Mouse (Mus musculus) effector memory CD4-positive, alpha-beta T cell, adult 7 months (primary cell): Measurements from ENCODE around the gene Pnck. TPM values are rescaled to one million over a fixed set of nuclear protein-coding genes. Genes with fewer than 3 reads are reported as not detected.

Experiments used
- polyA plus RNA-seq: library from polyadenylated mRNA; unstranded; fragments of 100-300 nt; shearing (Covaris generic); gene quantifications from one replicate; pipeline ENCODE4 v1.2.1, GENCODE M21; 2017

Gene Pnck
- polyA plus RNA-seq: 2.1 TPM

DNA sequence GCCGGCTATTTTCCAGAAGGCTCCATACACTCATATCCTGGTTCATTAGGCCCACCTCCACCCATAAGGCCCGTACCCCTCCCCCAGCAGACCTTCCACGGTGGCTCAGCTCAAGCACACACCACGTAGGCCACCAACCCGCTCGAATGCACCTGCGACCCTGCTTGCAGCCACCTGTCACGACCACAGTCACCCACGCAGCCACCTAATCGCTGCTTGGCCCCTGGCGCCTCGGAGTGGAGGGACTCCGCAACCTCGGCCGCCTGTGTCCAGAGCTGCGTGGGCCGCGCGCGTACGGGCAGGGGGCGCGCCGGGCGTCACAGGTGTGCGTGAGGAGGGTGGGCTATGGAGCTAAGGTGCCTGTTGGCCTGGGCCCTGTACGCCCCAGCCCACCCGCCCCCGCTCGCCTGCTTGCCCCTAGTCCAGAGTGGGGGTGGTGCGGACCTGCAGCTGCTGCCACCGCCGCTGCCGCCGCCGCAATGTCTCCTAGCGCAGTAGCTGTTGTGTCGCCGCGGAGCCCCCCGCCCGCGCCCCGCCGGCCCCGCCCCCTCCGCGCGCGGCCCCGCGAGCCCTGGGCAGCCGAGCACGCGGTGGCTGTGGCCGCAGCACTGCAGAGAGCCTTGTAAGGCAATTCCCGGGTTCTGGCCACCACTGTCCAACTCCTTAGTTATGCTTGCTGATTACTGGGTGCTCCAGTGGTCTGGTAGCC is at the start of gene Pnck:
Pnck (minus strand) TSS at position 543 of the 709 bp plus-strand sequence.

DNA sequence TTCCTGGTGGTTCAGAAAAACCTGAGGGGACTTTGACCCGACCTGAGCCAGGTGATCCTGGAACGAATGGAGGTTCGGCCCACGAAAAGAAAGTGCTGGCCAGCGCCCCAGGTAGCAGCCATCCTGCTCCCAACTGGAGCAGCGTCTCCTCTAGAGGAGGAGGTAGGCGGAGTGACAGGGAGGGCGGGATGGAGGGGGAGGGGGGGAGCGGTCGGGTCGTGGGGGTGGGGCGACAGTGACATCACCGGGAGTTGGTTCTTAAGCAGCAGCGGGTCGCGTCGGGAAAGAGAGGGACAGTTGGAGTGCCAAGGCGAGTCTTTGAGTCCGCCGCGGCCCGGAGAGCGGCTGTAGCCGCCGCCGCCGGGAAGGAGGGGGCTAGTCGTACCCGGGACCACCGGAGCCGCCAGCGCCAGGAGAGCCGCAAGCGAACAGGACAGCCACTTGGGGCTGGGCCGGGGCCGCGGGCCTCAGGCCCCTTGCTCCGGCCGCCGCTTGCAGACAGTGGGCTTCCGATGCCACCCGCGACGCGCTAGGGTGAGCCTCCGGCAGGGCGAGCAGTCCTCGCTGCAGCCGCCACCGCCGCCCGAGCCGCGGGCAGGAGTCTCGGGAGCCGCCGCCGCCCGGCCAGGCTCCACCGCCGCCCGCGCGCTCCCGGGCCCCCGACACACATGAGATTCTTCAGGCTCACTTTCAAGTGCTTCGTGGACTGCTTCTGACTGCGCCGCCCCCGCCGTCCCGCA is 13.1 kb upstream of the Pnck start, which contains the start of gene Slc6a8:
Slc6a8 (plus strand) TSS at position 272 of the 740 bp plus-strand sequence.

DNA sequence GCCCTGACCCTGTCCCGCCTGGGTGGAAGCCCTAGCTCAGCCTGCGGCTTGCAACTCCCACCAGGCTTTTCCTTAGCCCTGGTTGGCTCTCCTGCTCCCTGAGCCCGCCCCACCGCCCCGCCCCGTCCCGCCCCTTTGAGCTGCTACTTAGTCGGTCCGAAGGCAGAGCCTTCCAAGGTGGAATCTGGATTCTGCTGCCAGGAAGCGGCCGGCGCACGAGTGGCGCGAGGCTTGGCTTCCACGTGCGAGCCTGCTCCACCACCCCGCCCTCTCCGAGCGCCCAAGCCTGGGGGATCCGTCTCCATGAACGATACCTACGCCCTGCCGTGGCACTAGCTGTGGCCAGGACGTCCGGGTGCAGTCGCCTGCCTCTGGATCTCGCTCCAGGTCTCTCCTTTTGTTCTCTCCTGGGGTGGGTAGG is 20.7 kb downstream of the Pnck start, which contains the start of gene Dusp9:
Dusp9 (plus strand) TSS at position 165 of the 421 bp plus-strand sequence.

Other genes starting within 250 kb of the Pnck start
- gene Zfp92, start 249.0 kb downstream of the Pnck start, polyA plus RNA-seq: not detected
- gene Trex2, start 224.8 kb downstream of the Pnck start, polyA plus RNA-seq: not detected
- 35.1 TPM for gene Haus7, start 201.1 kb downstream of the Pnck start, polyA plus RNA-seq
- gene Bgn, start 176.5 kb downstream of the Pnck start, polyA plus RNA-seq: not detected
- not detected for gene Atp2b3, start 157.0 kb downstream of the Pnck start, polyA plus RNA-seq
- not detected for gene Dusp9, start 20.7 kb downstream of the Pnck start, polyA plus RNA-seq
- gene Slc6a8, start 13.0 kb upstream of the Pnck start, polyA plus RNA-seq: not detected
- gene Bcap31, start 56.1 kb upstream of the Pnck start, polyA plus RNA-seq: 197 TPM
- 15.5 TPM for gene Abcd1, start 56.5 kb upstream of the Pnck start, polyA plus RNA-seq
- gene Plxnb3, start 97.0 kb upstream of the Pnck start, polyA plus RNA-seq: 0.21 TPM
- gene Srpk3, start 114.3 kb upstream of the Pnck start, polyA plus RNA-seq: 0.68 TPM
- 168 TPM for gene Idh3g, start 126.8 kb upstream of the Pnck start, polyA plus RNA-seq
- gene Ssr4, start 126.9 kb upstream of the Pnck start, polyA plus RNA-seq: 217 TPM
- 0.10 TPM for gene Pdzd4, start 164.9 kb upstream of the Pnck start, polyA plus RNA-seq
- gene Avpr2, start 232.0 kb upstream of the Pnck start, polyA plus RNA-seq: 1.5 TPM
- gene L1cam, start 236.0 kb upstream of the Pnck start, polyA plus RNA-seq: 24.8 TPM